Mouse (Mus musculus): ENCODE measurements around the gene Map2k6.

Gene Map2k6

DNA sequence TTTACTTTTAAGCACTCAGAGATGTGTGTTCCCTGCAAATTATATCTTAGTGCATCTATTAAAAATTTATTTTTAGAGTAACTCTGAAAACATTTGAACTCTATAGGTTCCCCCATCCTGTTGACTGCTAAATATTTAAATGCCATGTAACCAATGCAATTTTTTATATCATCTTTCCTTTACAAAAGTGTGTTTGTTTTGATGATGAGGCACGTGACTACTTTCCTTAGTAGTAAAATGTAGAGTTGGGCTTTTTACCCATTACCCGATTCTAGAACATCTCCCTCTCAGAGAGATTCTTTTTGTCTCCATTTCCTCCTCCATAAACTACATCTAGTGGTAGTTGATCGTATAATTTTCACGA, 51.8 kb downstream of the Map2k6 start:
- no peak for DNase-seq (ENCODE audit: low read depth)

DNA sequence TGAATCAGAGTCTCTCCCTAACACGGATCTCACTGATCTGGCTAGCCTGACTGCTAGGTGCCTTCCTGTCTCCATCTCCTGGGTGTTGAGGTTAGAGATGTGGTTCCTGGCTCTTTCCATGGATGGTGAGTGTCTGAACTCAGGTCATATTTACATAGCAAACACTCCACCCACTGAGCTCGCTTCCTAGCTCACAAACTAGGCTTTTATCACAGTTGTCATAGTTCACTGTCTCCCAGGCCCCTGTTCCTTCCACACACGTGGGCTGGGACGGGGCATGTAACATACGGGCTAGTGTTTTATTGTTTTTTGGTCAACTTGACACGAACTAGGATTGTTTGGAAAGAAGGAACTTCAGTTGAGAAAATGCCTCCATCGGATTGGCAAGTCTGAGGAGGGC, 52.7 kb downstream of the Map2k6 start:
- no peak for DNase-seq (ENCODE audit: low read depth)

GRCm38 (mm10) chr11:110453445-110454154, 54.7 kb downstream of the Map2k6 start:
- DNase-seq (ENCODE audit: low read depth) = no peak

DNA sequence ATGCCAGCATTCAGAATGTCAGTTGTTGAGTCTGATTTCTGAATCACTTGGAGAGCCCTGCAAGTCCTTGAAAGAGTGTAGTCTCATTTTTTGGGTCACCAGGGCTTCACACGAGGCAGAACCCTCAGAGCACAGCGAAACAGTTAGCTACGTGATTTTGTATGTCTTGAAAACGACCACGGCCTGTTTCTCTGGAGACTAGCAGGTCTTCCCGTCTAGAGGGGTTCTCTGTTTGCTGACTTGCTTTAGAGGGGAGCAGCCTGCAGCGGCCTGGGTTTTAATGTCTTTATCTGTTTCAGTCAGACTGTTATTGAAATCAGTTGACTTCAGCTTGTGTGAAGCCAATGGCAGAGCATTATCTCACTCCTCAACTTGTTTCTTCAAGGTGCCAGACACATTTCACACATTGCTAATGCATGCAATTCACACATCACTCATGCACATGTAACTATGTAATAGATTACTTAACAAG, 58.6 kb downstream of the Map2k6 start:
- no peak for DNase-seq (ENCODE audit: low read depth)

DNA sequence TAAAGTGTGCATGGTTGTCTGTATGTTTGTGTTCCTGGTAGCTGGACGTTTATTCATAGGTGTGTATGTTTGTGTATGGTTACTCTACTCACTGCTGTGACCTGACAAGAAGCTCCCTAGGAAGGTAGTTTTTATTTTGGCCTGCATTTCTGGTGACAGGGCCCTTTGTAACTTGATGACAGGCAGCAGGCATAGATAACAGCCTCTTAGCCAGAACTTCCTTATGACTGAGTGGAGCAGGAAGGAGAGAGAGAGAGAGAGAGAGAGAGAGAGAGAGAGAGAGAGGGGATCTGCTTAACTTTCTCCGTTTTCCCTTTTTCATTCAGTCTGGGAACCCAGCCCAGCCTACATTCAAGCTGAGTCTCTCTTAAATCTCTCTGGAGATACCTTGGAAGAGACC, 61.6 kb downstream of the Map2k6 start:
- no peak for DNase-seq (ENCODE audit: low read depth)

- no peak for DNase-seq (ENCODE audit: low read depth)
Observed at GRCm38 (mm10) chr11:110461560-110462331, 62.8 kb downstream of the Map2k6 start.

DNA sequence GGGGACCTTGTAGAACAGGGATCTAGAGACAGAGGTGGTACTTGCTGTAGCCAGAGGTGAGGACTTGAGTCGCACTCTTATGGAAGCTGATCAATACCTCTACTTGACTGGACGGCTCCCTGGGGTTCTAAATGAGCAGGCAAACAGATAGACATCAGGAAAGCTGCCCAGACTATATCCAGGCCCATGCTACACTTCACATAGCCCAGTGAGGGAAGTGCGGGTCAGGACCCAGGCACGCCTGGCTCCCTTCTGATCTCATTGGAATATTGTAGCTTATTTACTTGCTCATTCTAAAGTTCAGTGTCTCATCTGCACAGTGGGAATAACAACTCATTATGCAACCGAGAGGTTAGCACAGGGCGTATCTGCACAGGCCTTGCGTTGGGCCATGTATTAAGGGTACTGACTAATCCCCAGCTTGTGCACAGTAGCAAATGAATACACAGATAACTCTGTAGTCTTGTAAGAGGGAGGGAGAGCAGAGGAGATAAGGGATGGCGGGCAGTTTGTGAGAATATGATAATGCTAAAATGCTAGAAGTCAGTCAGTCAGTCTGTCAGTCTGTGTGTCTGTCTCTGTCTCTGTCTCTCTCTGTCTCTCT, 64.2 kb downstream of the Map2k6 start:
- no peak for DNase-seq (ENCODE audit: low read depth)

GRCm38 (mm10) chr11:110463801-110464200, 64.9 kb downstream of the Map2k6 start:
- DNase-seq (ENCODE audit: low read depth) = no peak

GRCm38 (mm10) chr11:110469054-110469453, 70.1 kb downstream of the Map2k6 start:
- no peak for DNase-seq (ENCODE audit: low read depth)

- no peak for DNase-seq (ENCODE audit: low read depth)
Observed at GRCm38 (mm10) chr11:110470561-110471273, 71.8 kb downstream of the Map2k6 start.

DNA sequence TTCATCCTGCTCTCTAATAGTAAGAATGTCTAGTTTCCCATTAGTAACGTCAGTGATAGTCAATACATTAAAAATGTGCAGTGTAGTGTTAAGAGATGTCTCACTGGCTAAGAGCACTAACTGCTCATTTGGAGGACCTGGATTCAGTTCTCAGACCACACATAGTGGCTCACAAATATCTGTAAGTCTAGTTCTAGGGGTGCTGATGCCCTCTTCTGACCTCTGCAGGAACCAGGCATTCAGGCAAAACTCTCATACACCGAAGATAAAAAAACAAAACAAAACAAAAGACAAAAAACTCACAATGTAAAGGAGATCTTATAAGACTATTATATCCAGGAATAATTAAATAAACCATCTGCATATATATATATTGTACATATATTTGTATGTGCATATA, 72.4 kb downstream of the Map2k6 start:
- no peak for DNase-seq (ENCODE audit: low read depth)

GRCm38 (mm10) chr11:110472078-110472477, 73.2 kb downstream of the Map2k6 start:
- peak; percentile 57 for DNase-seq (ENCODE audit: low read depth)

DNA sequence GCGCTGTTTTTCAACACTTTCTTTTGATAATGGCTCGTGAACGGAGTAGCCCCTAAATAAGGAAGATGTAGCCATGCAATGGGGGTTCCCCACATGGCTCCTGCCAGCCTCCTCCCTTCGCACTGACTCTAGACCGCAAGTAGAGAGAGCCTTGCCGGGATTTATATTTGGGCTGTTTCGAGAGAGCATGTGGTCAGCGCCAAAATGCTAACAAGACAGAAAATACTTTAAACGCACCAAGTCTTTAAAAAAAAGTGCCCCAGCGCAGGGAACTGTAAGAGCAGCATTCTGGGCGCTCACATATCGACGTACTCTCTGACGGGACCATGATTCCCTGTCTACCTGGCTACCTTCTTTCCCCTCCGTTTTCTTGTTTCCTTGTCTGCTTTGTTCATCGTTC, 74.6 kb downstream of the Map2k6 start:
- DNase-seq (ENCODE audit: low read depth) = no peak

DNA sequence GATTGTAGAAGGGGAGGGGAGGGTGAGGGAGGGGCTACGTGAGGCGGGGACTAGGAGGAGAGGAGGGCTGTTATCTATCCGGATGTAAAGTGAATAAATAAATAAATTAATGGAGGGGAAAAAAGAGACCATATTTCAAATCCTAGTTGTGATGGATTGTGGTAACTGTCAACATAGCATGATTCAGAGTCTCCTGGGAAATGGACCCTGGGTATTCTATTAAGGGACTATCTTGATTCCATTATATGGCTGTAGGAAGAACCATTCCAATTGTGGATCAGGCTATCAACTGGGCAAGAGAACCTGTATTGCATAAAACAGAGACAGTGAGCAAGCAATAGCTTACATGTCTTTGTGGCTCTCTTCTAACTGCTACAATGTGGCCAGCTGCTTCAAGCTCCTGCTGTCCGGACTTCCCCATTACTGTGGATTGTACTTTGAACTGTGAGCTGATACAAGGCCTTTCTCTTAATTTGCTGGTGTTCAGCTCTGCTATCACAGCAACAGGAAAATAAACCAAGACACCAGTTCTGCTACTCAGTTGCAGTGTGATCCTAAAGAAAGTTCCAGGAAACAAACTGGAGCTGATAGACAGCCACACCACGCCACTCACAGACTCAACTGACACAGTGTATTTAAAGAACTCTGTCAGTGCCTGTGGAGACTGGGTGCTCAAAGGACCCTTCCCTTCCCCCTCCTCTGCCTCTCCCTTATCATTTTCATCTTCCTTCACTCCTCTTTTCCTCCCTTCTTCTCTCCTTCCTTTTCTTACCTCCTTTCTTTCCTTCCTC, 77.6 kb downstream of the Map2k6 start:
- peak; percentile 61 for DNase-seq (ENCODE audit: low read depth)

- DNase-seq (ENCODE audit: low read depth) = no peak
Observed at GRCm38 (mm10) chr11:110477961-110478869, 79.3 kb downstream of the Map2k6 start.

DNA sequence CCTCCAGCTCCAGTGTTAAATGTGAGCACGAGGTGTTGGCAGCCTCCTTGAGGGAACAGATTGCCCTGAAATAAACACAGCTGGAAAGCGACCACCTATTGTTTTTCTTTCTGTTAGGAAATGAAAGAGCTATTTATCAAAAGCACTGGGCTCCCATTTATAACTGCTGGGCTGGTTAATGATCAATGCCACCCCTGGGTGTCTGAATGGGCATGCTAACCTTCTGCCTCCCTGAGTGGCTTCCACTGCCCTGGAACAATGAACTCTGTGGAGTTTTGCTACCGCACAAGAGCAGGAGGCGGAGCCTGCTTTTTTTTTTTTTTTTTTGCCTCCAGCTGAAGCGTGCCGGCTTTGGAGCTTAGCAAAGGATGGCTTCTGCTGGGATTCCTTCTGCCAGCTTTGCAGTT, 80.1 kb downstream of the Map2k6 start:
- DNase-seq (ENCODE audit: low read depth) = peak; percentile 60

GRCm38 (mm10) chr11:110481406-110481805, 82.5 kb downstream of the Map2k6 start:
- DNase-seq (ENCODE audit: low read depth) = peak; percentile 11

DNA sequence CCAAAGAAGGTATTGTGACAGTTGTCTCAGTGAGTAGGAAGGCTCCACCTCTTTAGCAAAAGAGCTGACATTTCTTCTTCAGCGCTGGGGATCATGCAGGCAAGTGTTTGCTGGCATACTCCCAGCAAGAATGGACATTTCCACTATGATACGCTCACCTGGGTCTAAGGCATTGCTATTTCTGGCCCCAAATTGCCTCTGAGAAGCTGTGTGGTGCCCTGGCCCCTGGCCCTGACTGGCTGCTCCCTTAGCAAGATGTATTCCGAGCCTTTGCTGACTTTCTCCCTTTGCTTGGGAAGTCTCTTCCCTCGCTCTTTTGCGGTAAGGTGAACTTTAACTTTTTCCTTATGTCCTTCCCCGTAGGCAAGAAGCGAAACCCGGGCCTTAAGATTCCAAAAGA, 83.3 kb downstream of the Map2k6 start:
- DNase-seq (ENCODE audit: low read depth) = no peak

DNA sequence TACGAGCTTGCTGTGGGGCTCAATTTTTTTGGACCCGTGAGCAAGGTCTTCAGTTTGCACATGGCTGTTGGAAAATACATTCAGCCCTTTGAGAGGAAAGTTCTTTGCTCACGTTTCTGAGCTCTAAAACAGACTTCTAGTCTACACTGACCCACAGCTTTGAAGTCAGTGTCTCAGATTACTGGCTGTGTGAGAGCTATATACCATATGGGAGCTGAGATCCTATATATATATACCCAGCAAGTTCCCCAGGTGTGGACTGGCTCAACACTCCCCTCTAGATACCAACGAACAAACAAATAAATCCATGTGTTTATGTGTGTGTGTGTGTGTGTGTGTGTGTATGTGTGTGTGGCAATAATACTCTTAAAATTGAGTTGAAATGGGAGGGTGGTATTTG, 83.7 kb downstream of the Map2k6 start:
- DNase-seq (ENCODE audit: low read depth) = no peak

GRCm38 (mm10) chr11:110483165-110483564, 84.2 kb downstream of the Map2k6 start:
- DNase-seq (ENCODE audit: low read depth) = peak; percentile 55

DNA sequence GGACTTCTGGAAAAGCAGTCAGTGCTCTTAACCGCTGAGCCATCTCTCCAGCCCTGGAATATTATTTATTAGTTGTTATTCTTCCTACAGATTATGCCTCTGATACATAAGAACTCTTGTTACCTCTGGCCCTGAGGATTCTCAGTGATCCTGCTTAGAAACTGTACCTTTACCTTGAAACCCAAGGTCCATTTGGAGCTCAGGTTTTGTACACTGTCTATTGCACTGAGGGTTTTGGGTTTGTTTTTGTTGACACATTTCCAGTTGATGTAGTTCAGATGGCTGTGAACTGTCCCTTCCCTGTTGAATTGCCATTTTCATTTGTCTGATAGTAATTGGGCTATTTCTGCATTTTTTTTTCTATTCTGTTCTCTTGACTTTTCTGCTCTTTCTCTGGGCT, 85.5 kb downstream of the Map2k6 start:
- no peak for DNase-seq (ENCODE audit: low read depth)
